Comparison of ENCODE assay signal across 15 mouse cellular contexts in the genomic region with DNA sequence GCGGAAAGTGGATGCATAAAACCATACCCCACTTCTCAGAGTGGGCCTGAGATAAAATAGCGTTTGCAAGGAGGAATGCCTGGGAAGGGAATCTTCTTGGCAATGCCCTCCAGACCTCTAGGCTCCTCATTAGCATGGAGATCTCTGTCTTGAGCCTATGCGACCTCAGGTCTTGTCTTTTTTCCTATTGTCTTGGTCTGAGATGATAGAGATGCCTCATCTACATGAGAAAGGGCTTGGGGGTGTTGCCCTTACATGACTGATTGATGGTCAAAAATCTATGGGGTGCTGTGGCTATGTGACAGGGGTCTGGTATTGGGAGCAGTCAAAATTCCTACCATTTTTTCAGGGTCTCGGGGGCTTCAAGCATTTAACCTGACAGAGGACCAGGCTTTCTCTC.
"Had no signal": no experiment of that assay in that cellular context is flagged by ENCODE, and none has a peak within 500 bp of the region (broad histone marks: within the 10 kb centered on the region; RNA-seq: fewer than 3 reads in every experiment).

No protein-coding gene starts in this region.

- H3K9me3 ChIP-seq: lung, embryonic 15.5 days; megakaryocyte, embryonic 14.5 days; midbrain, embryonic 13.5 days; midbrain, embryonic 15.5 days; neural tube, embryonic 12.5 days; stomach, embryonic 15.5 days had no signal

- H3K36me3 ChIP-seq: lung, embryonic 15.5 days; midbrain, embryonic 13.5 days; midbrain, embryonic 15.5 days; neural tube, embryonic 12.5 days; stomach, embryonic 15.5 days had no signal

- H3K9ac ChIP-seq: lung, embryonic 15.5 days; midbrain, embryonic 13.5 days; midbrain, embryonic 15.5 days; neural tube, embryonic 12.5 days; stomach, embryonic 15.5 days had no signal

- DNase-seq: lung, adult 2 months; lung, postnatal 14 days; lung, postnatal 36 days; right cerebral cortex, postnatal 14 days; thymus, adult 18-20 months; thymus, postnatal 14 days; thymus, postnatal 36 days had no signal

- H3K4me1 ChIP-seq: lung, embryonic 15.5 days; megakaryocyte, embryonic 14.5 days; midbrain, embryonic 13.5 days; midbrain, embryonic 15.5 days; neural tube, embryonic 12.5 days; stomach, embryonic 15.5 days had no signal

- H3K27ac ChIP-seq: lung, embryonic 15.5 days; macrophage; midbrain, embryonic 13.5 days; midbrain, embryonic 15.5 days; neural tube, embryonic 12.5 days; stomach, embryonic 15.5 days; stomach, postnatal 0 days had no signal

- H3K4me3 ChIP-seq: lung, embryonic 15.5 days; megakaryocyte, embryonic 14.5 days; midbrain, embryonic 13.5 days; midbrain, embryonic 15.5 days; neural tube, embryonic 12.5 days; stomach, embryonic 15.5 days had no signal
